ENCODE assay signal across 8 mouse cellular contexts in the genomic region with DNA sequence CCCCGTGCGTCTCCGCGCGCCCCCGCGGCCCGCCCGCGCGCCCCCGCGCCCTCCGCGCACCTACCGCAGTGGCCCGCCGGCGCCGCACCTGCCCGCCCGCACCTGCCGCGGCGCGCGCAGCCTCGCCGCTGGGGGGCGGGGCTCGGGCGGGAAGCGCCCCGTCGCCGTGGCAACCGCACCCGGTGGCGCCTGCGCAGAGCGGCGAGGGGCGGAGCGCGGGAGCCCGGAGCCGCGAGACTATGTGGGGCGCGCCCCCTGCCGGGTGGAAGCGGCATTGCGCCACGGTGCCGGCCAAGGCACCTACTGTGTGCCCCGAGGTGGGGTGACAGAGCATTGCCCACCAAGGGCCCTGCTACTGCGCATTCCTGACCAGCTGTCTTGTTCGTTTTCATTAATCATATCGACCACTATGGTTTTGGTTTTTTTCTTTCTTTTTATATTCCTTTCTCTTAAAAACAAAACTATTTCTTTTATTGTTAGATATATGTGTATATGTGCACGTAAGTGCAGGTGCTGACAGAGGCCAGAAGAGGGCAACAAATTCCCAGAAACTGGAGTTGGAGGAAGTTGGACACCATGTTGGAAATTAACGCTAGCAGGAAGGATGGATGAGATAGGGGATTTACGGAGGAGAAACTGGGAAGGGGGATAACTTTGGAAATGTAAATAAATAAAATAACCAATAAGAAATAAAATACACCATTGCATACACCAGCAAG. TPM values are rescaled to one million over a fixed set of nuclear protein-coding genes. Genes with fewer than 3 reads are reported as not detected.
DNase-seq lines count a peak whose midpoint lies in the region; ATAC-seq and TF ChIP-seq lines count a peak whose summit lies in the region.

2900026A02Rik (minus strand) TSS at position 90 of the 719 bp plus-strand sequence.

- H3K4me3 ChIP-seq in cortical plate, adult 2 months (ENCODE audit: insufficient read depth, low read length) = peak within 1 kb of the TSS; percentile 43
- peak within 1 kb of the TSS; percentile 62 for H3K4me3 ChIP-seq in intestine, embryonic 14.5 days (ENCODE audit: low read depth, low read length)
- H3K4me3 ChIP-seq in megakaryocyte, embryonic 14.5 days (replicated peaks) = peak within 1 kb of the TSS; percentile 89

- no peak within 1 kb of the TSS for H3K27ac ChIP-seq in cortical plate, adult 2 months (ENCODE audit: insufficient read depth, low read length)
- peak within 1 kb of the TSS; percentile 71 for H3K27ac ChIP-seq in intestine, embryonic 14.5 days (ENCODE audit: low read depth)

- TF ChIP-seq POLR2A in cortical plate, adult 2 months (IDR thresholded peaks at IDR 0.05; ENCODE audit: extremely low read depth, insufficient read depth, low read length) = no peak

- H3K27me3 ChIP-seq in intestine, embryonic 14.5 days (replicated peaks; ENCODE audit: control insufficient read depth, insufficient read depth, low read length) = no peaks in the 10 kb centered on the region
- H3K27me3 ChIP-seq in megakaryocyte, embryonic 14.5 days (replicated peaks) = peaks cover 86% of the 10 kb centered on the region

- peak within 1 kb of the TSS; percentile 90 for H3K4me2 ChIP-seq in intestine, embryonic 14.5 days (ENCODE audit: low read length)

- intact Hi-C loops in gastrocnemius, postnatal 36 days (cut with DNase I) = no loop called here
- intact Hi-C loops in left cerebral cortex, postnatal 14 days (cut with DNase I) = no loop called here

- no peaks in the 10 kb centered on the region for H3K4me1 ChIP-seq in cortical plate, adult 2 months (ENCODE audit: control insufficient read depth, insufficient read depth, low read length)
- peaks cover 9% of the 10 kb centered on the region for H3K4me1 ChIP-seq in intestine, embryonic 14.5 days (replicated peaks; ENCODE audit: control insufficient read depth, insufficient read depth, low read length)
- H3K4me1 ChIP-seq in megakaryocyte, embryonic 14.5 days = peaks cover 25% of the 10 kb centered on the region

- peak; percentile 60 for TF ChIP-seq CTCF in cortical plate, adult 2 months (IDR thresholded peaks at IDR 0.05; ENCODE audit: extremely low read depth, insufficient read depth, low read length)

- H3K9me3 ChIP-seq in intestine, embryonic 14.5 days (ENCODE audit: control insufficient read depth, low read length) = no peaks in the 10 kb centered on the region
- H3K9me3 ChIP-seq in megakaryocyte, embryonic 14.5 days = peaks cover 7% of the 10 kb centered on the region

- WGBS in intestine, embryonic 14.5 days = 14% methylated on average over 33 of the region's 62 CpGs

- H3K9ac ChIP-seq in intestine, embryonic 14.5 days (ENCODE audit: low read length) = peak within 1 kb of the TSS; percentile 71

- ATAC-seq in intestine, embryonic 14.5 days (replicated peaks; ENCODE audit: low FRiP score, low TSS enrichment, low read depth) = peak; percentile 44; the same call in 1 of the 2 replicates

- peak; percentile 92 for DNase-seq in adrenal gland, postnatal 10 days
- peak; percentile 77 for DNase-seq in gastrocnemius, postnatal 36 days
- peak; percentile 82 for DNase-seq in intestine, embryonic 14.5 days (ENCODE audit: low spot score)
- peak; percentile 72 to 76 for DNase-seq in left cerebral cortex, postnatal 14 days (ENCODE audit: low spot score in 2 of 2)
- DNase-seq in right cerebral cortex, postnatal 14 days = peak; percentile 82
- no peak for DNase-seq in T-cell, adult 2 months (ENCODE audit: low spot score)

- H3K36me3 ChIP-seq in intestine, embryonic 14.5 days (ENCODE audit: control insufficient read depth, insufficient read depth, low read length) = no peaks in the 10 kb centered on the region
- H3K36me3 ChIP-seq in megakaryocyte, embryonic 14.5 days (replicated peaks; ENCODE audit: low read length) = no peaks in the 10 kb centered on the region

RNA-seq across cellular contexts. Expression of gene 2900026A02Rik, which starts in this region (rescaled TPM):
- 10 to 100 TPM; 23.0 to 23.1 TPM for total RNA-seq in adrenal gland, postnatal 10 days (2021)
- polyA plus RNA-seq in cortical plate, adult 2 months (2012; rRNA removed) = 25.4 and 28.2 TPM in 2 replicates
- 10 to 100 TPM; 22.3 to 23.0 TPM for total RNA-seq in gastrocnemius, postnatal 36 days (2021)
- 6.9 TPM in 2 replicates for polyA plus RNA-seq in intestine, embryonic 14.5 days (2014; fragmentation: Nextera tagmentation; extraction: Ambion mirVana)
- total RNA-seq in left cerebral cortex, postnatal 14 days (2021) = 10 to 100 TPM; 55.8 to 63.6 TPM
- polyA plus RNA-seq in megakaryocyte, embryonic 14.5 days (2012; ENCODE audit: insufficient read depth, low replicate concordance) = 1.5 and 1.7 TPM in 2 replicates
